Mouse (Mus musculus): Measurements from ENCODE around the gene Gstt2.

The Gstt2 gene

GRCm38 (mm10) chr10:75830275-75830670 is 7.0 kb downstream of the Gstt2 start:
- in situ Hi-C loops (cut with MboI, MseI) = loop anchor here in 1 of 2 experiments (10.0 kb wide), 1 partner anchor 1705 kb away; the partner anchor contains the start of gene Itgb2

DNA sequence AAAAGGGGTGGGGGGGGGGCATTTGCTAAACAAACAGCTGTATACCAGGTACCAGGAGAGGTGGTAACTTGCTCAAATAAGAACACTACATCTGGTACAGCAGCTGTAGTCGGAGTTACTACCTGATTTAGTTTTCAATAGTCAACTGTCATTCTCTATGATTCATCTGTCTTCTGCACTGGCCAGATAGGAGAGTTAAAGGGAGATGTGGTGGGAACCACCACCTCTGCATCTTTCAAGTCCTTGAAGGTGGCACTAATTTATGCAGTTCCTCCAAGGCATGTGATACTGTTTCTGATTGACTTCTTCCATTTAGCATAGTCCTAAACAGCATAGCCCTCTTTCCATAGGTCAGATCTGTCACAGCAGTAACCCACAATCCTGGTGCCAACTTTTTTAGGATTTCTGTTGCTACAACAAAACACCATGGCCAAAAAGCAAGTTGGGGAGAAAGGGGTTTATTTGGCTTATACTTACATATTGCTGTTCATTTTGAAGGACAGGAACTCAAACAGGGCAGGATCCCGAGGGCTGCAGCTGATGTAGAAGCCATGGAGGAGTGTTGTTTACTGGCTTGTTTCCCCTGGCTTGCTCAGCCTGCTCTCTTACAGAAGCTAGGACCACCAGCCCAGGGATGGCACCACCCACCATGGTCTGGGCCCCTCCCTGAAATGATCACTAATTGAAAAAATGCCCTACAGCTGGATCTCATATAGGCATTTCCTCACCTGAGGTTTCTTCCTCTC is 7.5 kb downstream of the Gstt2 start:
- in situ Hi-C loops (cut with MboI, MseI) = loop anchor here (5.0 to 10.0 kb wide), 4 partner anchors 47 to 1705 kb away; partner anchors contain the start of genes Gm20441 (in 1 of the 2), Gstt3 (in 1 of the 2) and Itgb2 (in 1 of the 2)

DNA sequence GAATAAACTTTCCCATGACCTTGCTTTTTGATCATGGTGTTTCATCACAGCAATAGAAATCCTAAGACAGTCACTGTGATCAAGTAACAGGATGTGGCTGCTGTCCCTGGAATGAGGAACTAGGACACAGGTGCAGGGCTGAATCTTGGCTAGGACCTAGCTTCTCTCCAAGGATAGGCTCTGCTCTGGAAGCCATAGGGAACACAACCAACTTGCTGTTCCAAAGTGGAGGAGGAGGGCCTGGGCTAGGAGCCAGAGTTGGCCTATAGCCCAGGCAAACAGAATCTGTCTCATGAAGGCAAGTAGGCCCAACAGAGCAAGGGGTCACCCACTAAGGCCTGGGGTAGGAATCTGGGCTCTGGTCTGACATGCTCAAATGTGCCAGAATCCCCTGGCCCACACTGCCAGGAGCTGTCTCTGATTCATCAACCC is 8.7 kb downstream of the Gstt2 start:
- in situ Hi-C loops (cut with MboI, MseI) = loop anchor here (5.0 to 10.0 kb wide), 3 partner anchors 46 to 774 kb away; partner anchors contain the start of genes Gm20441 (in 1 of the 2) and Gstt3 (in 1 of the 2)

DNA sequence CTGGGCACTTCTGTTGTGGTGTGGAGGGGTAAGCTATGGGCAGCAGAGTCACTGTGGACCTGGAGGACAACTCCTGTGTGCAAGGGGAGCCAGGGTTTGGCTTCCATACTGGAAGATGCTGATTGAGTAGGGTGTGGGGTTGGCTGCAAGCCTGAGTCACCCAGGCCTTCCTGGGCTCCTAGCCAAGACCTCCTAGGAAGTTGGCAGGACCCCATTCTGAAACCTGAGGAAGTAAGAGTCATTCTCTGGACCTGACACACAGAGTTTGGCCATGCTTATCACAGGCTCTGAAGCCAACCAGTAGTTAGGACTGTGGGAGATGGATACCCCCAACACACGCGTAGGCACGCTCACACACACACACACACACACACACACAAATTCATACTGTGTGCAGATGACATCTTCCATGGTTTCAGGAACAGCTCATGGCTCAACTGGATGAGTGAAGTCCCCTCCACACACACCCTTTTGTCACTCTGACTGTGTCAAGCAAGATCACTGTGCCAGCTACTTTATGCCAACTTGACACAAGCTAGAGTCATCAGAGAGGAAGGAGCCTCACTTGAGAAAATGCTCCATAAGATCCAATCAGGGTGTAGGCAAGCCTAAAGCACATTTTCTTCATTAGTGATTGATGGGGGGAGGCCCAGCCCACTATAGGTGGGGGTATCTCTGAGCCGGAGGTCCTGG is 9.4 kb downstream of the Gstt2 start:
- in situ Hi-C loops (cut with MboI, MseI) = loop anchor here (5.0 to 10.0 kb wide), 3 partner anchors 46 to 773 kb away; partner anchors contain the start of genes Gm20441 (in 1 of the 2) and Gstt3 (in 1 of the 2)

DNA sequence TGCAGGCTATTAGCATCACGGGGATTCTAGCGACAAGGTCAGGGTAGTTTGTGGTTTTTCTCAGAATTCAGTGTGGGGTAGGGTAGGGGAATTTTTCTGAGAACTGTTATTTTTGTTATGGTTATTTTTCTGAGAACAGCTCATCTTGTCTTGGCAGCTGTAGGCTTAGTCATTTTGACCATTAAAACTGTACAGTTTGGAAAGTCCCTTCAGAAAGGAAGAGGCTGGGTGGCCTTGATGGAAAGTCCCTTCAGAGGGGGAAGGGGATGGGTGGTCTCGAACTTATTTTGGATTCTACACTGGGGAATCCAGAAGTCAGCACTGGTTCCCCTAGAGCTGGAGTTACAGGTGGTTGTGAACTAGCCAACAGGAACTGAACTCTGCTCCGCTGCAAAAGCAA is 12.7 kb downstream of the Gstt2 start:
- in situ Hi-C loops (cut with MboI, MseI) = loop anchor here in 1 of 2 experiments (10.0 kb wide), 1 partner anchor 770 kb away; no protein-coding TSS in a partner anchor

DNA sequence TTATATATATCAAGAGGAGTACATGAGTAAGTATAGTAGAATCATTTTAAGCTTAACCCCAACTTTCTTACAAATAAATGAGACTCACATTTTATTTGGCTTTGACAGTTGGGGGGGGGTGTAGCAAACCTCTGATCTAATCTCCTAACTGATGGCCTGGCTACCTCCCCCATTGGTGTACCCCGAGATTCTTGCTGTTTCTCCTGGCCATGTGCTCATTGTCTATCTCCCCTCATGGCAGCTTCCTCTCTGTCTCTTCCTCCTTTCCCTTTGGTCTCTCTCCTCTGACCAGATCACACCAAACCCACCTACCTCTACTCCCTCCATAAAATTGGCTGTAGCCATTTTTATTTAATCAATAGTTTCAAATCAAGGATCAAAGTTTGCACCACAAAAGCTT is 13.4 kb downstream of the Gstt2 start:
- in situ Hi-C loops (cut with MboI, MseI) = loop anchor here in 1 of 2 experiments (10.0 kb wide), 1 partner anchor 769 kb away; no protein-coding TSS in a partner anchor

DNA sequence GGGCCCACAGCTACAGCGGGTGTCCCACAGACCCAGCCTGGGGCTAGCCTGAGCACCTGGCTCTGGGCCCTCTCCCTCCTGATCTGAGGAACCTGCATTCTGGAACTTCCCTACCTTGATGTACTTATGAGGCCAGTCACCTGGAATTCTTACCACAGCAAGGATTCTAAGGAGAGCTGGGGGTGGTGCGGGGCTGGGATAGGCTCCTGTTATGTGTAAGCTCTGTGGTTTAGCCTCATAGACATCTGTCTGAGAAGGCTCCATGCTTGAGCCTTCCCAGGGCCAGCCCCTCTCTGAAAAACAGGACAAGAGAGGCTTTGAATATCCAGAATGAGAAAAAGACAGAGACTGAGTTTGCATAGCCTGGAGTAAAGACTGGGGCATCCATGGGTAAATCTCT is 14.8 kb downstream of the Gstt2 start, which contains the start of gene Gstt4:
Gstt4 (minus strand) TSS at position 101 of the 400 bp plus-strand sequence.
- in situ Hi-C loops (cut with MboI, MseI) = loop anchor here in 1 of 2 experiments (10.0 kb wide), 1 partner anchor 768 kb away; no protein-coding TSS in a partner anchor

DNA sequence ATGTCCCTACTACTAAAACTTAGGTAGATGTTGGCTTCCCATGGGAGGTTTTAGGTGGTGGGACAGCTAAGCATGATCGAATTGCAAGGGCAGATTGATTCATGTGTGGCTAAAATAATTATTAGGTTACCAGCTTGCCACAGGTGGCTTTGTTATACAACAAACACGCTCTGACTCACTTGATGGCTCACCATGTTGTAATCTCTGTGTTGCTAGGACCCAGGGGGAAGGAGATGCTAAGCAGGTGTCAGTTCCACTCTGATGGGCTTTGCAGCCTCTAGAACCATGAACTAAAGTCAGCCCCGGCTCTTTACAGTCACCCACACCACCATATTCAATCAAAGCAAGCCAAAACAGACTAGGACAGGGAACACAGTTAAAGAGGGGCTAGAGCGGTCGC is 17.3 kb downstream of the Gstt2 start:
- in situ Hi-C loops (cut with MboI, MseI) = loop anchor here in 1 of 2 experiments (10.0 kb wide), 1 partner anchor 765 kb away; no protein-coding TSS in a partner anchor

- in situ Hi-C loops (cut with MboI, MseI) = no loop called here
These were observed 18.6 kb downstream of the Gstt2 start for GRCm38 (mm10) chr10:75818641-75819040.

GRCm38 (mm10) chr10:75804217-75804616 is 33.0 kb downstream of the Gstt2 start:
- in situ Hi-C loops (cut with MboI, MseI) = no loop called here

- in situ Hi-C loops (cut with MboI, MseI) = no loop called here
These were observed 39.0 kb downstream of the Gstt2 start, which contains the start of gene Gstt1 for GRCm38 (mm10) chr10:75798176-75798696. TSS of gene Gstt1 (minus strand) at chr10:75798584.

DNA sequence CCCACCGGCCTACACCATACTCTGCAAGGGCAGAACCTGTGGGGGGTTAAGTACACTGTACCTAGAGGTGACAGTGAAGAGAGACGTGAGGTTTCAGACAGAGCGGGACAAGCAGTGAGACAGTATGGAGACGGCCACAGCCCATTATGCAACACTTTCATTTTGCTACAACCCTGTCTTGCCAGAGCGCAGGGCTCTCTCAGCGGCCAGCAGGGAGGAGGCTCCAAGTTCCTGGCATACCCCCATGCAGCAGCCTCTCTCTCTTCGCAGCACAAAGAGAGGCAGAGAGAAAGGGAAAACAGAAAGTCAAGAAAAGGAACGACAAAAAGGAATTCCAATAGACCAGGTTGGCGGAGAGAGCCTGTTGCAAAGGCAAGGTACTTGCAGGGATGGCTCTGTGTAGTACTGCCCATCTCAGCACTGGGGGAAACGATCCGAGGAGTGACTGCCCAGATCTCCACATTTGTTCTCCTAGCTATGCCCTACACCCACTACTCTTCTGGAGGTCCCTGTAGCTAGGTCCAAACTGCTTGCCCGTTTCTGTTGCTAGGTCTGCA is 39.5 kb downstream of the Gstt2 start:
- in situ Hi-C loops (cut with MboI, MseI) = no loop called here

- in situ Hi-C loops (cut with MboI, MseI) = no loop called here
These were observed 40.3 kb downstream of the Gstt2 start for GRCm38 (mm10) chr10:75796731-75797516.

DNA sequence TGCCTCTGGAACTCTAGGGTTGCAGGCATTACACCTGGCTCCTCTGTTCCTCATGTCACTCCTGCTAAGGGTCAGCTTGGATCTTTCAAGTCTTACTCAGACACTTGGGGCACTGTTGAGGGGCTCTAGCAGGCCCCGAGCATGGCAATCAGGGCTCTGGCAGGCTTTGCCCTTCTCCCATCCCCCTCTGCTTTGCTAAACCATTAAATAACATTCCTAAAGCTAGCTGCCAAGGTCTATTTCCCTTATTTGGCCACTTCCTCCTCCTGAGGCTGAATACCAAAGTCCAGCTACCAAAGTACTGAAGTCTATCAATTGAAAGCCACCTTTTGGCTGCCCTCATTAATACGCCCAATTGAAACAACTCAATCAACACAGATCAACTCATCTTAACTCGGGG is 42.3 kb downstream of the Gstt2 start:
- in situ Hi-C loops (cut with MboI, MseI) = no loop called here

DNA sequence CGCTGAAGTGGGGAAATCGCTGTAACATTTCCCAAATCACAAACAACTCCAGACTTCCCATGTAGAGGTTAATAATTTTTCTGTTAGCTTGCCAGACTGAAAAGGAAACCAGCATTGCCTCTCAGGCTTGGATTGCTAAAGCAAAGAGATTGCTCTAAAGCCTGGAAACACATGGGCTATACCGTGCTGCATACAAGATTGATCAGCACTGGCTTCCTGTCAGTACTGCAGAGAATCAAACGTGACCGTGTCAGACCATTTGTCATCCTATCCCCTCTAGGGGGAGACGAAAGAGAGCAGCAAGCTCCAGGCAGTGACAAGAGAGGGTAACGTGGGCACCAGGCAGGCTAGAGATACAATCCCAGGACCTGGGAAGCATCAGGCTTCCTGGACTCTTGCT is 46.5 kb downstream of the Gstt2 start:
- in situ Hi-C loops (cut with MboI, MseI) = no loop called here

- in situ Hi-C loops (cut with MboI, MseI) = no loop called here
These were observed 47.4 kb downstream of the Gstt2 start for GRCm38 (mm10) chr10:75789841-75790240.

GRCm38 (mm10) chr10:75789081-75789735 is 48.0 kb downstream of the Gstt2 start:
- in situ Hi-C loops (cut with MboI, MseI) = no loop called here

- in situ Hi-C loops (cut with MboI, MseI) = no loop called here
These were observed 48.9 kb downstream of the Gstt2 start for GRCm38 (mm10) chr10:75788277-75788676.

GRCm38 (mm10) chr10:75785442-75785841 is 51.8 kb downstream of the Gstt2 start:
- in situ Hi-C loops (cut with MboI, MseI) = no loop called here

All from T-helper 17 cell (primary cell).